Mouse (Mus musculus) stomach, postnatal 0 days (tissue): ENCODE measurements around the gene Igdcc3. TPM values are rescaled to one million over a fixed set of nuclear protein-coding genes. Genes with fewer than 3 reads are reported as not detected.

Source experiments
- ATAC-seq: fragments of 200-750 bp; cut with Nextera tagmentation; 2 replicates; pipeline ENCODE4 v1.8.0; 2017; ENCODE audit not compliant: low FRiP score, low TSS enrichment
- DNase-seq: peaks from one replicate; pipeline ENCODE4 v3.0.0-alpha.2; 2016; ENCODE audit warnings: low spot score
- H3K27ac ChIP-seq: fragments of 300-500 bp; sonication (generic); replicated peaks from 2 replicates; pipeline ENCODE4 v1.5.1; 2014; ENCODE audit warnings: mild to moderate bottlenecking, control low read depth
- H3K27me3 ChIP-seq: fragments of 300-500 bp; sonication (generic); 2 replicates; pipeline ENCODE4 v1.6.1; 2014; ENCODE audit warnings: low read length; ENCODE audit not compliant: control insufficient read depth, insufficient read depth
- H3K36me3 ChIP-seq: fragments of 300-500 bp; sonication (generic); 2 replicates; pipeline ENCODE4 v1.6.1; 2014; ENCODE audit warnings: low read length, mixed read lengths; ENCODE audit not compliant: control insufficient read depth, insufficient read depth
- H3K4me1 ChIP-seq: fragments of 300-500 bp; sonication (generic); replicated peaks from 2 replicates; pipeline ENCODE4 v1.6.1; 2014; ENCODE audit warnings: antibody characterized with exemption; ENCODE audit not compliant: control insufficient read depth, insufficient read depth
- H3K4me2 ChIP-seq: fragments of 300-500 bp; sonication (generic); replicated peaks from 2 replicates; pipeline ENCODE4 v1.6.1; 2014; ENCODE audit warnings: low read depth, mild to moderate bottlenecking, control low read depth, moderate library complexity
- H3K4me3 ChIP-seq: fragments of 300-500 bp; sonication (generic); 2 replicates; pipeline ENCODE4 v1.5.1; 2014; ENCODE audit warnings: low read depth, low read length, control low read depth
- H3K9ac ChIP-seq: fragments of 300-500 bp; sonication (generic); 2 replicates; pipeline ENCODE4 v1.6.1; 2014; ENCODE audit warnings: mild to moderate bottlenecking, low read length, control low read depth, mixed read lengths
- H3K9me3 ChIP-seq: fragments of 300-500 bp; sonication (generic); 2 replicates; pipeline ENCODE4 v1.6.1; 2016; ENCODE audit warnings: low read length; ENCODE audit not compliant: control insufficient read depth
- CTCF ChIP-seq: IDR thresholded peaks from 2 replicates; pipeline ENCODE4 v1.5.1; 2016; ENCODE audit warnings: antibody characterized with exemption, low read depth, mild to moderate bottlenecking, moderate library complexity
- EP300 ChIP-seq: optimal IDR thresholded peaks from 2 replicates; pipeline ENCODE3; 2016; ENCODE audit warnings: antibody characterized with exemption
- whole genome bisulfite sequencing: fragments of 180-500 bp; shearing (Covaris S2); extraction: QIAGEN DNeasy Blood & Tissue Kit; methylation state at CpG from one replicate; pipeline ENCODE4 v1.1.7; 2014; 5-methylcytosine and 5-hydroxymethylcytosine counted together
- polyA plus RNA-seq: library from polyadenylated mRNA; unstranded; fragments of >200 nt; fragmentation: Nextera tagmentation; extraction: Ambion mirVana; gene quantifications from 2 replicates; pipeline ENCODE4 v1.2.1, GENCODE M21; 2015

Igdcc3 gene
- polyA plus RNA-seq, 1 experiment from 2014 or later, result 0.32 TPM

- Histone ChIP-seq H3K4me2 (peak overlapping the region; percentile 98), H3K9ac (peak overlapping the region; percentile 77; the same call in 1 of the 2 replicates), H3K4me3 (peak overlapping the region; percentile 79), H3K36me3 (no peaks in the 10 kb centered on the region), H3K9me3 (no peaks in the 10 kb centered on the region), H3K27ac (peak overlapping the region; percentile 90; the same call in 1 of the 2 replicates), H3K4me1 (peaks cover 3% of the 10 kb centered on the region; the same call in 1 of the 2 replicates), H3K27me3 (no peaks in the 10 kb centered on the region)
- 30% methylated on average over 8 of the region's 8 CpGs for WGBS
- DNase-seq (peak; percentile 41), ATAC-seq (no peak)
- TF ChIP-seq CTCF (no peak), EP300 (no peak)
Observed at GRCm38 (mm10) chr9:65103173-65103752, 37.7 kb upstream of the Igdcc3 start.

- TF ChIP-seq CTCF (no peak), EP300 (no peak)
- H3K4me2 ChIP-seq, result no peak overlapping the region
Observed at GRCm38 (mm10) chr9:65106821-65107220, 34.2 kb upstream of the Igdcc3 start.

GRCm38 (mm10) chr9:65107893-65108292 is 33.1 kb upstream of the Igdcc3 start:
- H3K4me1 ChIP-seq, result peaks cover 8% of the 10 kb centered on the region; the same call in 1 of the 2 replicates
- 48% methylated on average over 1 of the region's 1 CpGs for WGBS
- H3K27ac ChIP-seq, result peak overlapping the region; percentile 31; the same call in 1 of the 2 replicates
- DNase-seq (peak; percentile 43), ATAC-seq (peak; percentile 68)
- no peak overlapping the region for H3K9ac ChIP-seq
- no peaks in the 10 kb centered on the region for H3K27me3 ChIP-seq
- H3K4me3 ChIP-seq, result no peak overlapping the region
- H3K36me3 ChIP-seq, result no peaks in the 10 kb centered on the region
- H3K9me3 ChIP-seq, result no peaks in the 10 kb centered on the region
- no peak for TF ChIP-seq EP300
- no peak for TF ChIP-seq CTCF
- H3K4me2 ChIP-seq, result no peak overlapping the region

More at GRCm38 (mm10) chr9:65106821-65107220, 34.2 kb upstream of the Igdcc3 start:
- H3K4me3 ChIP-seq, result no peak overlapping the region
- H3K9ac ChIP-seq, result no peak overlapping the region
- no peaks in the 10 kb centered on the region for H3K9me3 ChIP-seq
- peak overlapping the region; percentile 31 for H3K27ac ChIP-seq
- H3K4me1 ChIP-seq, result peaks cover 8% of the 10 kb centered on the region; the same call in 1 of the 2 replicates
- ATAC-seq (no peak), DNase-seq (no peak)
- H3K27me3 ChIP-seq, result no peaks in the 10 kb centered on the region
- H3K36me3 ChIP-seq, result no peaks in the 10 kb centered on the region
- WGBS, result 68% methylated on average over 4 of the region's 4 CpGs

GRCm38 (mm10) chr9:65109132-65110072 is 31.6 kb upstream of the Igdcc3 start:
- ATAC-seq (peak; percentile 50; the same call in 1 of the 2 replicates), DNase-seq (peak; percentile 65)

GRCm38 (mm10) chr9:65111698-65112097 is 29.3 kb upstream of the Igdcc3 start:
- Histone ChIP-seq H3K27ac (no peak overlapping the region), H3K9me3 (no peaks in the 10 kb centered on the region), H3K4me3 (no peak overlapping the region), H3K27me3 (no peaks in the 10 kb centered on the region), H3K36me3 (no peaks in the 10 kb centered on the region), H3K9ac (no peak overlapping the region), H3K4me2 (no peak overlapping the region), H3K4me1 (peaks cover 8% of the 10 kb centered on the region; the same call in 1 of the 2 replicates)
- 87% methylated on average over 5 of the region's 5 CpGs for WGBS
- ATAC-seq (no peak), DNase-seq (no peak)
- TF ChIP-seq EP300 (no peak), CTCF (no peak)

More at GRCm38 (mm10) chr9:65109132-65110072, 31.6 kb upstream of the Igdcc3 start:
- WGBS, result 15% methylated on average over 24 of the region's 24 CpGs
- Histone ChIP-seq H3K4me1 (peaks cover 8% of the 10 kb centered on the region; the same call in 1 of the 2 replicates), H3K4me3 (peak overlapping the region; percentile 10; the same call in 1 of the 2 replicates), H3K27ac (peak overlapping the region; percentile 92), H3K9me3 (no peaks in the 10 kb centered on the region), H3K27me3 (no peaks in the 10 kb centered on the region), H3K36me3 (no peaks in the 10 kb centered on the region), H3K9ac (peak overlapping the region; percentile 61), H3K4me2 (peak overlapping the region; percentile 49)
- TF ChIP-seq EP300 (no peak), CTCF (peak; percentile 9; the same call in 1 of the 2 replicates)
